Mouse (Mus musculus) neural tube, embryonic 11.5 days (tissue): Measurements from ENCODE around the gene Ppp3ca. TPM values are rescaled to one million over a fixed set of nuclear protein-coding genes. Genes with fewer than 3 reads are reported as not detected.

ENCODE experiments used
- ATAC-seq: fragments of 200-750 bp; cut with Nextera tagmentation; 2 replicates; pipeline ENCODE4 v1.8.0; 2017; ENCODE audit warnings: moderate number of reproducible peaks, mild to moderate bottlenecking, moderate TSS enrichment, moderate library complexity; ENCODE audit not compliant: insufficient read depth, low FRiP score, low TSS enrichment
- DNase-seq: peaks from one replicate; pipeline ENCODE4 v3.0.0-alpha.2; 2015; ENCODE audit warnings: low spot score
- H3K27ac ChIP-seq: fragments of 300-500 bp; sonication (generic); 2 replicates; pipeline ENCODE4 v1.5.1; 2014; ENCODE audit warnings: low read depth, mild to moderate bottlenecking, low read length
- H3K27me3 ChIP-seq: fragments of 300-500 bp; sonication (generic); 2 replicates; pipeline ENCODE4 v1.6.1; 2014; ENCODE audit warnings: mild to moderate bottlenecking, low read length, mixed read lengths; ENCODE audit not compliant: control insufficient read depth, insufficient read depth
- H3K36me3 ChIP-seq: fragments of 300-500 bp; sonication (generic); 2 replicates; pipeline ENCODE4 v1.6.1; 2014; ENCODE audit warnings: mild to moderate bottlenecking, low read length, moderate library complexity, mixed read lengths; ENCODE audit not compliant: control insufficient read depth, insufficient read depth
- H3K4me1 ChIP-seq: fragments of 300-500 bp; sonication (generic); 2 replicates; pipeline ENCODE4 v1.6.1; 2014; ENCODE audit warnings: low read length, mixed read lengths; ENCODE audit not compliant: control insufficient read depth, insufficient read depth
- H3K4me2 ChIP-seq: fragments of 300-500 bp; sonication (generic); 2 replicates; pipeline ENCODE4 v1.6.1; 2014; ENCODE audit warnings: low read depth, mild to moderate bottlenecking, moderate library complexity
- H3K4me3 ChIP-seq: fragments of 300-500 bp; sonication (generic); 2 replicates; pipeline ENCODE4 v1.5.1; 2014; ENCODE audit warnings: low read depth, low read length
- H3K9ac ChIP-seq: fragments of 300-500 bp; sonication (generic); 2 replicates; pipeline ENCODE4 v1.6.1; 2014; ENCODE audit warnings: mild to moderate bottlenecking, low read length
- H3K9me3 ChIP-seq: fragments of 300-500 bp; sonication (generic); 2 replicates; pipeline ENCODE4 v1.6.1; 2016; ENCODE audit warnings: low read length; ENCODE audit not compliant: control insufficient read depth
- WGBS: fragments of 180-500 bp; shearing (Covaris S2); extraction: QIAGEN DNeasy Blood & Tissue Kit; methylation state at CpG from one replicate; pipeline ENCODE4 v1.1.7; 2014; 5-methylcytosine and 5-hydroxymethylcytosine counted together
- polyA plus RNA-seq: library from polyadenylated mRNA; unstranded; fragments of >200 nt; fragmentation: Nextera tagmentation; extraction: Ambion mirVana; gene quantifications from 2 replicates; pipeline ENCODE4 v1.2.1, GENCODE M21; 2014

Gene Ppp3ca
- polyA plus RNA-seq, 1 experiment from 2014 or later = 72.4 TPM

DNA sequence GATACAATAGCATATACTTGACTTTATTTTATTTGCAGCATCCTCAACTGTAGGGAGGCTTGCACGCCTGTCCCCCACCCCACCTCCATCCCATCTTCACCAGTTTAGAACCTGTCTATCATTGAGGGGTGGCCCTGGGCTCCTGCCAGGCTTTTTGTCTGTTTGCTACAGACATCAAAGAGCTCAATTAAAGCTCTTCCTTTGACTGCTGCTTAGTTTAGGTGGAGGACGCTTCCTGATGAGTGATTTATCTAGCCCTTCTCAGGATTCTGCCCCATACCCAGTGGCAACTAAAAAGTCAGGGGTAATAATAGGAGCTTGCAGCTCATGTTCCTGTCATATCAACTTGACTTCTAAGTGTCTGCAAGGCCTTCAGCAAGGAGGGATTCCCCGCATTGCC, 239.6 kb downstream of the Ppp3ca start:
- Histone ChIP-seq H3K4me3 (no peak overlapping the region), H3K4me1 (no peaks in the 10 kb centered on the region), H3K27me3 (no peaks in the 10 kb centered on the region), H3K4me2 (no peak overlapping the region), H3K36me3 (no peaks in the 10 kb centered on the region), H3K27ac (no peak overlapping the region), H3K9ac (no peak overlapping the region), H3K9me3 (no peaks in the 10 kb centered on the region)
- ATAC-seq (no peak), DNase-seq (no peak)
- 47% methylated on average over 3 of the region's 3 CpGs for WGBS

DNA sequence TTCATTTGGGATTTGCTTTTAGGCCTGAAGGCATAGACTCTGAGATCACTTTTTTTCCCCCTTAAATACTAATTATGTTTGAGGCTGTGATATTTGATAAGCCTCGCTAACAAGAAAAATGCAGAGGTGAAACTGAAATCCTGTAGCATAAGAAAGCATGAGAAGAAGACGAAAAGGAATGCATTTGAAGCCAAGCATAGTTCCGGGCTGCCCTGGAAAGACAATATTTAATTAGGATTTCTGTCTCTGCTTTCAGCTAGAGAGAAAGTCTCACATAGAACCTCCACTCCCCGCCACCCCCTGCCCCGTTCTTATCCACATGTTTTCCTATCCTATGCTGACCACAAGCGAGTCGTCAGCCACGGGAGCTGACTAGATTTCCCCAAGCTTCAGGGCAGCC, 241.4 kb downstream of the Ppp3ca start:
- no peaks in the 10 kb centered on the region for H3K4me1 ChIP-seq
- ATAC-seq = no peak
- WGBS = 90% methylated on average over 8 of the region's 8 CpGs

DNA sequence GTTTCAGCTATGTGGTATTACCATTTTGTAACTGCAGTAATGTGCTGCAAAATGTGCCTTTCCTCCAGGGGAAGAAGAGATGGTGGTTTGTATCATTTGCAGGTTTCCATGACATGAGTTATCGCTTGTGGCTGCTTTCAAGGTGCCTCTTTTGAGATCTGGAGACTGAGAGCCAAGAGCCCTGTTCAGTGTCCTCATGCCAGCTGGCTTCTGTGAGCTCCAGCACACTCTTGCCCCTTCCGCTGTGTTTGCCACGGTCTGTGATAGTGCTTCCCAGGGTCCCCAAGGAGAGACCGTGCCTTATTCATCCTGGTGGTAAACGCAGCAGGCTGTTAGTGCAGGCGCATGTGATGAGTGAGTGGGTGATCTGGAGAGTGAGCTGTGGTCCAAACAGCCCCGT, 247.2 kb downstream of the Ppp3ca start:
- DNase-seq = no peak
- 89% methylated on average over 7 of the region's 7 CpGs for WGBS
- H3K9ac ChIP-seq = no peak overlapping the region
- H3K27ac ChIP-seq = no peak overlapping the region
- no peak overlapping the region for H3K4me2 ChIP-seq
- no peaks in the 10 kb centered on the region for H3K9me3 ChIP-seq
- no peak for ATAC-seq
- H3K4me1 ChIP-seq = no peaks in the 10 kb centered on the region
- no peak overlapping the region for H3K4me3 ChIP-seq
- no peaks in the 10 kb centered on the region for H3K36me3 ChIP-seq
- no peaks in the 10 kb centered on the region for H3K27me3 ChIP-seq

More for the DNA sequence above, 241.4 kb downstream of the Ppp3ca start:
- Histone ChIP-seq H3K27ac (no peak overlapping the region), H3K4me2 (no peak overlapping the region), H3K9ac (no peak overlapping the region), H3K27me3 (no peaks in the 10 kb centered on the region), H3K9me3 (no peaks in the 10 kb centered on the region), H3K36me3 (no peaks in the 10 kb centered on the region), H3K4me3 (no peak overlapping the region)
- DNase-seq = no peak

DNA sequence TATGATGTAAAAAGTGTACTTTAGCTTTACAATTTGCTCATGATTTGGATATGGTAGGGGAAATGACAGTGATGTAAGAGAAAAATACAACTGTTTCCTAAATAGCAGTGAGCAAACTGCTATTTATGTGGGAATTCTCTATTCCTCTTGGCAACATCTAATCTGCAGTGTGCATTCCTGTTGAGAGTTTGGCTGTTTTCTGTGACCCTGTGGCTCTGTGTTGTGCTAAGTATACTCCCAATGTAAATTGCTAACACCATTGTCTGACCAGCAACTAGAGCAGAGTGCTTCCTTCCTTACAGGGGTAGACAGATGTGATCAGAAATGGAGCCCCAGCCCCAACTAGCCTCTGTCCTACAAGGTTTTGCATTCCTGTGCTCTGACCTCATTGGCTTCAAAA, 263.1 kb downstream of the Ppp3ca start:
- H3K4me1 ChIP-seq = no peaks in the 10 kb centered on the region
- no peak overlapping the region for H3K4me2 ChIP-seq
- no peaks in the 10 kb centered on the region for H3K9me3 ChIP-seq
- ATAC-seq (no peak), DNase-seq (no peak)
- 0 out of 2 replicates have a peak, but pooled peaks cover 2% of the 10 kb centered on the region for H3K36me3 ChIP-seq
- H3K9ac ChIP-seq = no peak overlapping the region
- no peak overlapping the region for H3K27ac ChIP-seq
- no peak overlapping the region for H3K4me3 ChIP-seq
- no peaks in the 10 kb centered on the region for H3K27me3 ChIP-seq

DNA sequence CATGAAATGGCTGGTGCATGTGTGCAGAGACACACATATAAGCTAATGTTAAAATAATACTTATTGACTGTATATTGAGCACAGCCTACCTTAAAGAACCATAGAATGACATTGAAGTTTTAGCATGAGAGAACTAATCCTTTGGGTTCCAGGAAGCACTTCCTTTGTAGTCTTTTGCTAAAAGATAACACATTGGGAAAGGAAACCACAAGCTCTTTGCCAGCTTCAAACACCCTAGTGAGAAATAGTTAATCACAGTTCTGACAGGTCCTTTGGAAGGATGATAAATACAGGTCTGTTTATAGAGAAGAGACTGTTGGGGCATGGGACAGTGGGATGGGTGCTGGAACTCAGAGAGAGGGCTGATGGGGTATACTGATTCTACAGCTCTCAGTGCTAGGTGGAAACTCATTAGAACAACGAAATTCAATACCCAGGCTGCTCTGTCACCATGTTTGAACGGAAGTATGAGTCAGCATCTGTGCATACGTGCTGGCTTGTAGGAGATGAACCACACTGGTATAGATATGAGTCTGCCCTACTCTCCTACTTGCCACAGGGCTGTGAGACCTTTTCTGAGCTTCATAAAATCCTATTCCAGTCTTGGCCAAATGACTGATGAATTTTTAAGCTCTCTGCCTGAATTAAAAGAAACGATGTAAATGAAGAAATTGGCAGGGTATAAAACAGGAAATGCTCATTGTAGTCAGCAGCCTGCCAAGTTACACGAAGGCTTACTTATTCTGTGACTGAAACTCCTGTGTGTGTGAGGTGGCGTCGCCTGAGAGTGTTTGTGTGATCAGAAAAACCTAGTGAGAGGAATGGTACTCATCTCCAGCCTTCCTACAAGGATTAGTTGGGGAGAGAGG, 271.0 kb downstream of the Ppp3ca start:
- ATAC-seq (no peak), DNase-seq (no peak)
- no peaks in the 10 kb centered on the region for H3K27me3 ChIP-seq
- H3K9me3 ChIP-seq = no peaks in the 10 kb centered on the region
- no peak overlapping the region for H3K27ac ChIP-seq
- no peaks in the 10 kb centered on the region for H3K4me1 ChIP-seq
- 85% methylated on average over 7 of the region's 7 CpGs for WGBS
- H3K4me3 ChIP-seq = no peak overlapping the region
- 0 out of 2 replicates have a peak, but pooled peaks cover 2% of the 10 kb centered on the region for H3K36me3 ChIP-seq
- no peak overlapping the region for H3K4me2 ChIP-seq
- no peak overlapping the region for H3K9ac ChIP-seq

DNA sequence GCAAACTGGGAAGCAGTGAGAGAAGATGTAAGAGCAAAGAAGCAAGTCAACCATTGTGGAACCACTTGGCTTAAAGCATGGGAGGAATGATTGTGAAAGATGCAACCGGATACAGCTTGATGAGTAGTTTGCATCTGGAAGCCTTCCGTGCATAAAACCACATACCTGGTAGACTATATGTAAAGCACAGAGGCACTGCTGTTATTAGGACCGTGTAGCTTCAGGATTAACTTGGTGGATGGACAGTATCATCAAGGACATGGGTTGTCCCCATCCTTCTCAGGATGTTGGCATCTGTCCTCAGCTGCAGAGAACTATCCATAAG, 271.6 kb downstream of the Ppp3ca start:
- no peak overlapping the region for H3K4me2 ChIP-seq
- no peak for ATAC-seq
- no peaks in the 10 kb centered on the region for H3K4me1 ChIP-seq
- no peaks in the 10 kb centered on the region for H3K9me3 ChIP-seq
- no peak overlapping the region for H3K27ac ChIP-seq
- WGBS = 92% methylated on average over 3 of the region's 3 CpGs
- H3K9ac ChIP-seq = no peak overlapping the region
- DNase-seq = no peak
- no peak overlapping the region for H3K4me3 ChIP-seq
- H3K36me3 ChIP-seq = 0 out of 2 replicates have a peak, but pooled peaks cover 2% of the 10 kb centered on the region
- H3K27me3 ChIP-seq = no peaks in the 10 kb centered on the region

DNA sequence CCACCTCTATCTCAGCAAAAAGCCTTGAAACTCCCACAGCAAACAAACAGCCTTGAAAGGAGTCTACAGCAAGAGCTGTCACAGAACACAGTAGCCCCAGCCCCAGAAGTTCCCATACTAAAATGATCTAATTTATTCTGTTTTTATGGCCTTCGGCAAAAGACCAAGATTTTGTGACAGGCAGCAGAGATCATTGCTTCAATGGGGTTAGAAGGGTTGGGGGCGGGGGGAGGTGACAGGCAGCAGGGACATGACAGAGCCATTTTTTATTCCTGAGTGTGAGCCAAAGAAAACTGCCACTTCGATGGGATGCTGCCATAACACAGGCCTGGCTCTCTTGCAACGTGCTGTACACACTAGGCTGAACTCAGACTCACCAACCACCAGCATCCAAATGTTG, 275.6 kb downstream of the Ppp3ca start:
- ATAC-seq (no peak), DNase-seq (no peak)
- Histone ChIP-seq H3K27me3 (no peaks in the 10 kb centered on the region), H3K4me2 (no peak overlapping the region), H3K4me1 (no peaks in the 10 kb centered on the region), H3K9ac (no peak overlapping the region), H3K36me3 (no peaks in the 10 kb centered on the region), H3K9me3 (no peaks in the 10 kb centered on the region), H3K4me3 (no peak overlapping the region), H3K27ac (no peak overlapping the region)
- WGBS = 85% methylated on average over 4 of the region's 4 CpGs

DNA sequence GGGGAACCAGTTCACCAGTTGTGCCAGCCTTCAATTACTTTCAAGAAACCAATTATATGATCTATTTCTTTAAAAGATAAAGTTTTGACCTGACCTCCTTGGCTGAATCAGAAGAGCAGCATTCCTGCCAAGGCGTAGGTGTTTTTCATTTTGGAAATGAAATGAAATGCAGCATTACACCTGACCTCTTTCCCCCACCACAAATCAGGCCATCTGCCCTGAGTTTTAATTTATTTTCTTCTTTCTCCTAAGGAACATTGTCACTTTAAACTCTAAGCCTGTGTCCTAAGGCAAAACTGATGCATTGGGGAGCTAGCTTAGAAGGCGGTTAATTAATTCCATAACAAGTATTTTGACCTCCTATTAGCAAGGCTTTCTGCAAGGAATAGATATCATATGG, 276.7 kb downstream of the Ppp3ca start:
- Histone ChIP-seq H3K9ac (no peak overlapping the region), H3K4me3 (no peak overlapping the region), H3K4me1 (no peaks in the 10 kb centered on the region), H3K9me3 (no peaks in the 10 kb centered on the region), H3K27me3 (no peaks in the 10 kb centered on the region), H3K4me2 (no peak overlapping the region), H3K27ac (no peak overlapping the region), H3K36me3 (no peaks in the 10 kb centered on the region)
- 89% methylated on average over 2 of the region's 2 CpGs for WGBS
- DNase-seq (no peak), ATAC-seq (no peak)

DNA sequence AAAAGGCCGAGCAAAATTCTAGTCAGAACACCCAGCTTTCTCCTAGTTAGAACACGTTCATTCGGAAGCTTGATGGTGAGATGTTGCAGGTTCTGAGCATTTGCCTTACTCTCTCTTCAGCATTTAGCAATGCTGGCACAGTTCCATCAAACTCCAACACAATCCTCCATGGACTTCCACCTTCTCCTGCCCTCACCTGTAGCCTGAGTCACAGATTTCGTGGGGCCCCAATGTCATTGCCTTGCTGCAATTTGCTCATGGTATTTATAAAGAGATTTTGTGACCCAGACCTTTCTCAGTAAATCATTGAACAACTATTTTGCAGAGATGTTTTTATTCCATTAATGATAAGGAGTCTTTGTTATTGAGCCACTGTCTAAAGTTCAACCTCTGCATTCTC, 278.2 kb downstream of the Ppp3ca start:
- no peak overlapping the region for H3K4me3 ChIP-seq
- H3K27me3 ChIP-seq = no peaks in the 10 kb centered on the region
- H3K27ac ChIP-seq = no peak overlapping the region
- no peaks in the 10 kb centered on the region for H3K9me3 ChIP-seq
- H3K4me1 ChIP-seq = no peaks in the 10 kb centered on the region
- H3K36me3 ChIP-seq = no peaks in the 10 kb centered on the region
- H3K9ac ChIP-seq = no peak overlapping the region
- 92% methylated on average over 4 of the region's 4 CpGs for whole genome bisulfite sequencing
- no peak for ATAC-seq
- no peak for DNase-seq
- no peak overlapping the region for H3K4me2 ChIP-seq
